ENCODE assay signal across 8 mouse cellular contexts in genomic region chr7:80947445-80948350, GRCm38 (mm10). TPM values are rescaled to one million over a fixed set of nuclear protein-coding genes. Genes with fewer than 3 reads are reported as not detected.
A peak's percentile ranks its signal among the peaks of the same experiment; 100 is the strongest.
DNase-seq lines count a peak whose midpoint lies in the region; ATAC-seq and TF ChIP-seq lines count a peak whose summit lies in the region.

Gene Sec11a, minus strand, starts transcription at chr7:80947780.

- TF ChIP-seq POLR2A in cortical plate, adult 2 months (IDR thresholded peaks at IDR 0.05; ENCODE audit: extremely low read depth, insufficient read depth, low read length): peak; percentile 78; the same call in 1 of the 2 replicates

- no peaks in the 10 kb centered on the region for H3K9me3 ChIP-seq in megakaryocyte, embryonic 14.5 days

- DNase-seq in gastrocnemius, adult 8-10 months (ENCODE audit: low spot score in 2 of 2): peak; percentile 89 to 91
- peak; percentile 63 for DNase-seq in hindlimb bud, embryonic 11.5 days (ENCODE audit: extremely low spot score, low read depth, low spot score)
- peak; percentile 95 to 96 for DNase-seq in left cerebral cortex, adult 8-10 months (ENCODE audit: low spot score in 2 of 2)
- DNase-seq in right cerebral cortex, postnatal 10 days (ENCODE audit: low spot score in 2 of 2): peak; percentile 96 to 97
- peak; percentile 91 for DNase-seq in urinary bladder, postnatal 25 days (ENCODE audit: low spot score)

- peak within 1 kb of the TSS; percentile 83 for H3K27ac ChIP-seq in cortical plate, adult 2 months (ENCODE audit: insufficient read depth, low read length)

- peak within 1 kb of the TSS; percentile 72 for H3K4me3 ChIP-seq in cortical plate, adult 2 months (ENCODE audit: insufficient read depth, low read length)
- peak within 1 kb of the TSS; percentile 98 for H3K4me3 ChIP-seq in megakaryocyte, embryonic 14.5 days (replicated peaks)

- H3K27me3 ChIP-seq in megakaryocyte, embryonic 14.5 days (replicated peaks): no peaks in the 10 kb centered on the region

- peaks cover 15% of the 10 kb centered on the region for H3K36me3 ChIP-seq in megakaryocyte, embryonic 14.5 days (replicated peaks; ENCODE audit: low read length)

- no peak for TF ChIP-seq CTCF in cortical plate, adult 2 months (IDR thresholded peaks at IDR 0.05; ENCODE audit: extremely low read depth, insufficient read depth, low read length)

- peaks cover 2% of the 10 kb centered on the region; the same call in 1 of the 2 replicates for H3K4me1 ChIP-seq in cortical plate, adult 2 months (ENCODE audit: control insufficient read depth, insufficient read depth, low read length)
- H3K4me1 ChIP-seq in megakaryocyte, embryonic 14.5 days: peaks cover 30% of the 10 kb centered on the region

- peak; percentile 99 for ATAC-seq in activated CD4-positive, CD25-positive, alpha-beta regulatory T cell, adult 4 months

RNA-seq across cellular contexts. Expression of gene Sec11a, which starts in this region (rescaled TPM):
- 100 to 1,000 TPM; 243 to 262 TPM for polyA plus RNA-seq in activated CD4-positive, CD25-positive, alpha-beta regulatory T cell, adult 4 months (2017; shearing (Covaris generic))
- 61.4 and 64.4 TPM in 2 replicates for polyA plus RNA-seq in cortical plate, adult 2 months (2012; rRNA removed)
- 10 to 100 TPM; 24.9 to 33.7 (median 25.5) TPM for total RNA-seq in gastrocnemius, adult 8-10 months (2022)
- 10 to 100 TPM; 41.1 to 47.5 (median 41.9) TPM for total RNA-seq in left cerebral cortex, adult 8-10 months (2022)
- polyA plus RNA-seq in megakaryocyte, embryonic 14.5 days (2012; ENCODE audit: insufficient read depth, low replicate concordance): 2.2 and 6.9 TPM in 2 replicates

Comparison
In these comparisons a context has a peak if more than half of its experiments do, and no peak if none do; other contexts are left out.
1. Peak in every context shown above with its lines: DNase-seq, ATAC-seq, H3K4me3 ChIP-seq and H3K27ac ChIP-seq.